Mouse (Mus musculus) heart, adult 18-20 months (tissue): Measurements from ENCODE around the gene Gm10644. TPM values are rescaled to one million over a fixed set of nuclear protein-coding genes. Genes with fewer than 3 reads are reported as not detected.

ENCODE experiments used
- DNase-seq, 2 experiments: peaks; one replicate each; pipeline ENCODE4 v3.0.0; 2021 to 2022; ENCODE audit warnings: mixed read lengths in 1 of 2
- total RNA-seq, 2 experiments: library from RNA; stranded (reverse); gene quantifications; 2 replicates each; pipeline ENCODE4 v1.2.3; 2021

Gm10644 gene
- total RNA-seq, 2 experiments from 2014 or later, result 1.4 to 1.7 TPM

DNA sequence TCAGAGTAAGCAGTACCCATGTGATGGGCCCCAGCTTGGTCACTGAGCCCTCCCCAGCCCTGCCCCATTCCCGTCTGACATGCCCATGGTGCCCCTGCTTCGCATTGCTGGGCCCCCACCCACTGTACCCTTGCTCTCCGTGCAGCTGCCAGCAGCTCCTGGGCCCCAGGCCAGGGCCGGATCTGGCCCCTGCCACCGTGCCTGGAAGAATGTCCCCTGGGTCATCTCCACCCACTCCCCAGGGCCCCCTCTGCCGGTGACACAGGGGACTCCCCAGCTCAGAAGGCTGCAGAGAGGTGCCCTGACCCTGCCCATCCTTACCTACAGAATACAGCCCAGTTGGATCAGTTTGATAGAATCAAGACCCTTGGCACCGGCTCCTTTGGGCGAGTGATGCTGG lies 25.8 kb upstream of the Gm10644 start:
- peak; percentile 80 to 86 for DNase-seq

DNA sequence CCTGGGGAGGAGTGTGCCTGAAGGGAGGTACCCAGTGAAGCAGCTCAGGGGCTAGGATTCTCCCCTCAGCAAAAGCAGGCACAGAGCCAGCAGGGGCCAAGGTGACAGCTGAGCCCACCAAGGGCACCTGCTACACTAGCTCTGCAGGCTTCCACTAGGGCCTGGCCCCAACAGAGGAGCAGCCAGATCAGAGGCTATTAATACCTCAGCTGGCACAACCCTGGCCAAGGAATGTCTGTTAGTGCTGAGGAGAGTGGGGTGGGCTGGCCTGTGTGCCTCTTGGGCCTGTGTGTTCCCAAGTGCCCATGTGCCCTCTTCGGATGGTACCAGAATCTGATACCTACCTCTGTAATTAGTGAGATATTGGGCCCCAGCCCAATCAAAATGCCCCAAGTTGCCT lies 25.2 kb upstream of the Gm10644 start:
- peak; percentile 68 to 85 for DNase-seq

DNA sequence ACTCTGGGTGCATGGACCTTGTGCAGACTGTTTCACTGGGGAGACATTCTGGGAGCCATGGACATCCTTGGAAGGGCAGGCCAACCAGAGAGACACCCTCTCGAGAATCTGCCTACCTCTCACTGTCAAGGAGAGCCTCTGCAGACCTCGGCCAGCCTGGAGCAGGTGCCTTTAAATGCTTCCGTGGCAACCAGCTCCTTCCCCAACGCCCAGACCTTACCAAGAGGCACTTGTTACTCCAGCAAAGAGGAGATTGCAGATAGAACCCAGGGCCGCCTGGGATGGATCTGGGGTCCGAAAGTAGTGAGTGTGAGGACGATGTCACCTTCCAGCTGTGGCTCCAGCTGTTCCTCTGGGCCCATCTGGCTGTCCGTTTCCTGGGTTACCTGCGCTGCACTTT lies 23.2 kb upstream of the Gm10644 start:
- no peak for DNase-seq

DNA sequence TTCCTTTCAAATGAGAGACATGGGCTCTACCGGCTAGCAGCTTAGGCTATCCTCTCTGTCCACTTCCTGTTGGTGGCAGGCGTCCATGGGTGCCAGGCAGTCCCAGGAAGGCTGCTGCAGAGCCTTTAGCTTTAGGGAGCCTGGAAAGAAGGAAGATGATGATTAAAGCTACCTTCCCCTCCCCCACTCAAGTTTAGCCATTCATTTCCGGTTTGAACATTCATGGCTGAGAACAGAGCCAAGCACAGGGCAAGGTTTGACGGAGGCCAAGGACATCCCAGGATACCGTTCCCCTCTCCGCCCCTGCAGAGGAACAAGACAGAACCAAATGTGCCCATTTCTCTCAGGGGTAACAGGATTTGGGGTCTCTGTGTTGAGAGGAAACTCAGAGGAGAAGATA lies 22.6 kb upstream of the Gm10644 start:
- peak; percentile 51 to 57 for DNase-seq

DNA sequence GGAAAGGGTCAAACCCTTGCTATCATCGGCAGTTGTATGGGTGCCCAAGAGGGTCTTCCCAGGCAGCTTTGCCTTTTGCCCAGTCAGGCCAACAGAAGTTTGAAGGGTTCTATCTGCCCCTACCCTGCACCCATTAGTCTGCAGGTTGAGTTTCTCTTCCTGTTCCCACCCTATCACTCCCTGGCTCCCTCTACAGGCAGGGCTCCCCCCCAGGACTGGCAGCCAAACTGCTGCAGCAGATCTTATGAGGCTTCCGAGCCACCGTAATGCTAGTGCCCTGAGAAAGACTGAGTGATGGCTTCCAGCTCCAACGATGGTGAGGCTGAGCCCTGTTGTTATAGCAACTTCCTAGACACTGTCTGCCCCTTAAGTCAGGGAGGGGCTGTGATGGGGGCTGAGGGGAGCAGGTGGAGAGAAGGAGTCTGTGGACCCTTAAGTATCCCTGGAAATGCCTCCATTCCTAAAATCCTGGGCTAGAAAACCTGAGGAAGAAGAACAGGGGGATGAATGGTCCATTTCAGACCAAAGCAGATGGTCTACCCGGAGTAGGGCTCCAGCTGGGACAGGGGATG lies 21.9 kb upstream of the Gm10644 start:
- no peak for DNase-seq

DNA sequence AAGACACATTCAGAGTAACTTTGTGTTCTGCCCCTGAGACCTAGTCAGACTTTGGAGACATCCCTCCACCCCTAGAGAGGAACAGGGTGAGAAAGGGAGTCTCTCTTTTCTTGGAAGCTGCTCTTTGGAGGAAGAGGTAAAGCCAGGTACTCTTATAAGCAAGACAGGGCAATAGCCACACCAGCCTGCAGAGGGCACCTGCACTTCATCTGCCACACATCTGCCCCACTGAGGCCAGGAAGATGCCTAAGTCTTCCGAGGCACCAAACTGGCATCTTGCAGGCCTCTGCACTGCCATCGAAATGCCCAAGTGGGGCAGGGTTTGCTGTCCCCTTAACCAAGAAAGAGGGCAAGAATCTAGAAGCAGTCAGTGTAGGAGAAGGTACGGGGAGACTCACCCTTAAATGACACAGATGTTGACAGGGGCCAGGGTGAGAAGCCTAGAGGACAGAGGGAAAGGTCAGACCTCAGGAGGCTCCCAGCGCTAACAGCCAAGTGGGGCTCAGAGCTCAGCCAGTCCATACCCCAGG lies 21.2 kb upstream of the Gm10644 start:
- no peak for DNase-seq

DNA sequence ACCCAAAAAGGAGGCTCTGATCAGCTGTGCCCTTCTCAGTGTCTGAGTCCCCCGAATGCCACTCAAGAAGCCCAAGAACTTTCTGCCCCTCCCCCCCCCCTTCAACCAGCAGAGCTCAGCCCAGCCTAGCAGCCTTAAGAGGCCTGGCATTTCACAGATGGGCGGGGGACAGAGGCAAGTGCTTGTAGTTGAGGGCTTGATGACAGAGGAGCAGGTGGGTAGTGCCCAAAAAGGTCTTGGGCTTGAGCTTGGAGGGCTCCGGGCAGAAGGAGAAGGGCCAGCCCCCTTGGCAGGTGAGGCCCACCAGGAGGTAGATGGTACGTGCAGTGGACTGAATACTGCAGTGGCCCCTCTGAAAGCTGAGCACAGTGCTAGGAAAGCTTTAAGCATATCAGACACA lies 19.5 kb upstream of the Gm10644 start:
- DNase-seq, result no peak

DNA sequence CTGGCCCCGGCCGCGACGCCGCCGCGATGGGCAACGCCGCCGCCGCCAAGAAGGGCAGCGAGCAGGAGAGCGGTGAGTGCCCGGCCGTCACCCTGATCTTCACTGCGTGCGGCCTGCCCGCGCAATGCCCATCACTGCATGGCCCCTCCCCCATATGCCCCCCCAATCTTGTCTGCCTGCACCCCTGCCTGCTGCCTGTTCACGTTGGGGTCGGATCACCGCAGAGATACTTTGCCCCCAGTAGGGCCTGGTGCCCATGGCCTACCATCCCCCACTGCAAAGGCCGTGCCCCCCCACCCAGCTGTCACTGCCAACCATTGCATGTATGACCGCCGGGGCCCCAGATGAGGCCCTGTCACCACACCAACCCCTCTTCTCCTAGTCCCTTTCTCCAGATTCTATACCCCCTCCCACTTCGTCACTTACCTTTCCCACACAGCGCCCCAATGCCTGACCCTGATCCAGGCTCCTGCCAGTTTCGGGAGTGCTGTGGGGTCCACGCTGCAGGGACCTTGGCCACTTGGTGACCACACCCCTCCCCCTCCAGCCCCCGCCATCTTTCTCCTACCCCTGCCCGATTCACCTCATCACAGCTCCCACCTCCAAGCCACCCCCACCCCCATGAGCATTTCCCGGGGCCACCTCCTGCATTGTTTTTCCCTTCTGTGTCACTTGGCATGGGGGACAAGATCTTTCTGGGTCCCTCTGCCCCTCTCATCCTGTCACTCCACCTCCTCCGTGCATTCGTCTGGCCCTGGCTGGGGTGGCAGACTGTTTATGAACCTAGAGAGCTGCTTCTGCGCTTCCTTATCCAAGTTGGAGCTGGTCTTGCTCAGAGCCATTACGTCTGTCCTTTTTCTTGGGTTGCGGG lies 18.4 kb upstream of the Gm10644 start:
- DNase-seq, result peak in 1 of 2 experiments; percentile 36

DNA sequence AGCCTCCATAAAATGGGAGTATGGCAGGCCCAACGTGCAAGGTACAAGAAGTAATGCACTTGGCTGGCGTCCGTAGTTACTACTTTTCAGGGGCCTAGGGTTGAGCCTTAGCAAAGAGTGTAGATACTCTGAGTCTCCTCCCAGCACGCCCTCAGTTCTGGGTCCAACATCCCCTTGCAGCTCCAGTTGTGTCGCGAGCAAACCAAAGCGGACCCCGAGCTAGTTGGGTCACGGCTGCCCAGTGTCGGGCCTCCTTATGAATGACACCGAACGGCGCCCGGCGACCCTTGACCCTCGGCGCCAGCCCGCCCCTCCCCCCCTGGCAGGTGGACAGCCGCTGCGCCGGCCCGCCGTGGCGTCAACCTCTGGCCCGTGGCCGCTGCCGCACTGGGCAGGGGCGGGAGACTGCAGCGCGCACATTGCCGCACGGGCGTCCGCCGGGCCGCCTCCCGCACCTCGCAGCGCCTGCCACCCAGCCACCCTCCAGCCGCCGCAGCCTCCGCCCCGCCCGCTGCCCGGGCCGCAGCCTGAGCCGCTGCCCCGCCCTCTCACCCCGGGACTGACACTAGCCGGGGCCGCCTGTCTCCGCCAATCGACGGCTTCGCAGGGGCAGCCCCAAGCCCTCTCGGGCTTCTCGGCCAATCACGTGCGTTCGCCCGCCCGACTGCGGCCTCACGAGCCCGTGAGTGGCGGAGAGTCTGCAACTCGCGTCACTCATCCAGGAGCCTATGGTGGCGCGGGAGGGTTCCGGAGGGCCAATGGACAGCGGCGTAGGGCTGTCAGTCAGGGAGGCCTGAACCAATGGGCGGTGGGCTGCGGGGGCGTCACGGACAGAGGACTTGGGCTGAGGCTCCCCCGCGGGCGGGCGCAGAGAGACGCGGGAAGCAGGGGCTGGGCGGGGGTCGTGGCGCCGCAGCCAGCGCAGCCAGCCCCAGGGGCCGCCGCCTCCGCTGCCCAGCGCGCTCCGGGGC lies 17.4 kb upstream of the Gm10644 start, which contains the start of gene Prkaca:
TSS of gene Prkaca (plus strand) at position 844 of the 971 bp plus-strand sequence.
- peak; percentile 96 to 100 for DNase-seq

DNA sequence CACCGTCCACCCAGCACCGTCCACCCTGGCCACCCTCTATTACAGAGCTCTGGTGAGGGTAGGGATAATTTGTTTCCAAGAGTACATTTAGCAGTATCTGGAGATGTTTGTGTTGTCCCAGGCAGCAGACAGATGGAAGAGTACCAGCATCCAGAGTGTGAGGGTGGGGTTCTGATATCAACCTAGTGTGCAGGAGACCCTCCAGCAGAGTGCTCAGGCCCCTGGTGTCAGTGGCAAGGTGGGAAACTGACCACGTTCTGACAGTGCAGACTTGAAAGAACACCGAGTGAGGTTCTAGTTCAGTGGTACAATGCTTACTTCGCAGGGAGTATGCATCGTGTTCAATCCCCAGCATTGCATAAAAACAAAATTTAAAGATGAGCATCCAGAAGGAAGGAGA lies 16.7 kb upstream of the Gm10644 start:
- no peak for DNase-seq

DNA sequence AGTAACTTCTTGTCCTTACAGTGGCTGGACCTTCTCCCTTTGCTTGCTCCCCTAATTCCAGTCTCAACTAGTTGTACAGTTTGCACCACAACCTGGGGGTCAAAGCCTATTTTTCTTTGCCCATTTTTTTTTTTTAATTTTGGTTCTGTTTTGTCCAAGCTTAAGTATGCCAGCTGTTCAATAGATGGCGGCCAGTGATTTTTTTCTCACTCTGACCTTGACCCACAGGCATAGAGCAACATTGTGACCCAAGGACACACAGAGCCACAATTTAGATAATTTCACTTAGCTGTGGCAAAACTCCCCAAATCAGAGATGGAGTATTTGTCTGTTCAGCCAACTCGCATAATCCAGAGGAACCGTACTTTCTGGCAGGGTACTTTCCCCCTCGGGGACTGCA lies 16.1 kb upstream of the Gm10644 start:
- DNase-seq, result no peak

DNA sequence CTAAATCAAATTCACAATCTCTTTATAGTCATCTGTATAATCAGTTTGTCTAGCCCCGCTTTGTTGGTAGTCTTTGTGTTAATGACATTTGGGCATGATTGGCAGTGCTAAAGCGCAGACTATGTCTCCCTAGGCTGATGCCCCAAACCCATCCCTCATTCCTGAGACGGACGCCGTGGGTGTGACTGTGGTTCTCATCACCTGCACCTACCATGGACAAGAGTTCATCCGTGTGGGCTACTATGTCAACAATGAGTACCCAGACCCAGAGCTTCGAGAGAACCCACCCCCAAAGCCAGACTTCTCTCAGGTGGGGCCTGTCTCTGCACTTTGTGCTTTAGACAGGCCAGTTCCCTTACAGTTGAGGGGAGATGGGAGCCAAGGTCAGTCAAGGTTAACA lies 12.7 kb upstream of the Gm10644 start:
- DNase-seq, result no peak

DNA sequence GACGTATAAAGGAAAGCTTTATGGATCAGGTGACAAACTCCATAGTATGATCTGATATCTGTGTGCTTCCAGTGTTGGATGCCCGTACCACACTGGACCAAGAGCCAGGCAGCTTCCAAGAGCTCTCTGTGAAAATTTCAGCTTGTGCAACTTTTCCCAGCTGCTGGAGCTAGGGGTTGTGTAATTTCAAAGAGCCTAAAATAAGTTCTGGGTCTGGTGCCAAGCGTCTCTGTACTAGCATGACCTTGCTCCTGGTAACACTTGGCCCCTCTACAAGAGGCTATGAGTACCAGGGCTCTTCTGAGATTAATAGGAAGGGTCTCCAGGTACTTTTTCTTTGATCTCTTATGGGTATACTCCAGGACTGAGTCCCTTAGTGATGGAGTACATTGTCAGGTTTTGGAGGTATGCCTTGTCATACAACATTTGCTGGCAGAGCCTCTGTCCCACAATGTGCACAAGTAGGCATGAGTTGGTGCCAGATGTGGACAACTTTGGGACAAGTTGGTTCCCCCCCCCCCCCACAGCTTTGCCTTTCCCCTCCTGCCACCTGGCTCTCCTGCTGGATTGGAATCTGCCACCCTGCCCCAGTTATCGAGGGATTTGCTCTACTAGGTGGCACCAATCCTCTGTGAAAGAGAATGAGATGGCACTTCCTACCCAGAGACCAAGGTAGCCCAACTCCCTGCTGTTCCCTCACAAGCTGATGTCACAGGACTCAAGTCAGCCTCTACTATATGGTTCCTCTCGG lies 9.2 kb upstream of the Gm10644 start:
- DNase-seq, result peak; percentile 75 to 85

DNA sequence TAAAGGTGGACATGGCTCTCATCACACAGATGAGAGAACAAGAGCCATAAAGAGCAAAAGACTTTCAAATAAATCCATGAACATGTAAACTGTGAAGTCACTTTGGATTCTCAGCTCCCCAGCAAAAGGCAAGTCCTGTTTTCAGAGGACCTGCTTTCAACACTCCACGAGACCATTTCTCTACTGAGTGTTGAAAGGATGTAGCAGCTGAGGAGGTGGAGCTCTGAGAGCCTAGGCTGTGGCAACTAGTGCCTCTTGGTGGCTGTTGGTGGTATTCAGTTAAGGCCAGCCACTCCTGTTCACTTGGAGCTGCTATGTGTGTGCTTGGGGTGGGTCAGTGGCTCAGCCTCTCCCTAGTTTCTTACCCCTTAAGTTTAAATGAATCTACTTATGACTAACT lies 1.8 kb upstream of the Gm10644 start:
- DNase-seq, result peak in 1 of 2 experiments; percentile 18

DNA sequence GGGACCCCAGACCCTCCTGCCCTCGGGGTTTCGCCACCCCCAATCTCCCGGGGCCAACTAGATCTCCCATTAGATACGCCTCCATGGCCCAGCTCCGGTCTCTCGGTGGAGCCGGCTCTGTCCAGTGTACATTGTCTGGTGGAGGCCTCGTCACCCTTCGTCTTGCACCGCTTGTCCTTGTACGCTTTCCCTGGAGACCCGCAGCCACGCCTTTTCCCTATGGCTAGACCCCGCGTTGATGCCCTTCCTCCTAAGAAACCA lies 883 bp upstream of the Gm10644 start:
- no peak for DNase-seq

DNA sequence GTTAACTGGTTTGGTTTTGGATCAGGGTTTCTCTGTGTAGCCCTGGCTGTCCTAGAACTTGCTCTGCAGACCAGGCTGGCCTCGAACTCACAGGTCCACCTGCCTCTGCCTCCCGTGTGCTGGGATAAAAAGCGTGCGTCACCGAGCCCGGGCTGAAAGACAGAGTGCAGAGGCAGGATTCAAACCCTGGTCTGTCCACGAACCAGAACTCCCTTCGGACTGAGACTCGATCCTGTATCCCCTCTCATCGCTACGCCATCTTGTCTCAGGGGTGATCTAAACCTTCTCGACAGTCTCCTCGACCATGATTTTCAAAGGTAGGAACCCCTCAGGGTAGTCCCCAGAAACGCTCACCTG lies 278 bp downstream of the Gm10644 start:
- no peak for DNase-seq

DNA sequence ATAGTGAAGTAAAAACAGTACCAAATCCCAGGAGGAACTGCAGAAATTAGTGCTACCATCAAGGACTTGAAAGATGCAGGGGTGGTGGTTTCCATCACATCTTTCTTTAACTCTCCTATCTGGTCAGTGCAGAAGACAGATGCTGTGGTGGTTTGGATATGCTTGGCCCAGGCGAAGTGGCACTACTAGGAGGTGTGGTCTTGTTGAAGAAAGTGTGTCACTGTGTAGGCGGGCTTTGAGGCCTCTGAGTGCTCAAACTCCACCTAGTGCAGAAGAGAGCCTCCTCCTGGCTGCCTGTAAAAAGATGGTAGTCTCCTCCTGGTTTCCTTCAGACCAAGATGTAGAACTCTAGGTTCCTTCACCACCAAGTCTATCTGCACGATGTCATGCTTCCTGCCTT lies 9.5 kb downstream of the Gm10644 start:
- no peak for DNase-seq

DNA sequence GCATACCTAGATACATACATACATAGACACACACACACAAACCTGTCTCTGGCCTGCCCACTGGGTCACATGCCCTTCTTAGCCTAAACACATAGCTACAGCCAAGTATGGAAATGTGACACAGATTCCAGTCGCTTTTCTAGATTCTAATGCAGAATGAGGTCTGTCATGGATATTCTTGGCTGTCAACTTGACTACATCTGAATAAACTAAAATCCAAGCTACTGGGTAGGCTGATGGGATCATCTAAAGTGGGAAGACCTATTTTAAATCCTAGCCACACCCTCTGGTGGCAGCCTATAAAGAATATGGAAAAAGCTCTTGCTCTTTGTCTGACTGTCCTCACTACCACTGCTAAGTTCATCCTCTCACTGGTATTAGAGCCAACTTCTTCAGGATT lies 12.6 kb downstream of the Gm10644 start:
- DNase-seq, result no peak

DNA sequence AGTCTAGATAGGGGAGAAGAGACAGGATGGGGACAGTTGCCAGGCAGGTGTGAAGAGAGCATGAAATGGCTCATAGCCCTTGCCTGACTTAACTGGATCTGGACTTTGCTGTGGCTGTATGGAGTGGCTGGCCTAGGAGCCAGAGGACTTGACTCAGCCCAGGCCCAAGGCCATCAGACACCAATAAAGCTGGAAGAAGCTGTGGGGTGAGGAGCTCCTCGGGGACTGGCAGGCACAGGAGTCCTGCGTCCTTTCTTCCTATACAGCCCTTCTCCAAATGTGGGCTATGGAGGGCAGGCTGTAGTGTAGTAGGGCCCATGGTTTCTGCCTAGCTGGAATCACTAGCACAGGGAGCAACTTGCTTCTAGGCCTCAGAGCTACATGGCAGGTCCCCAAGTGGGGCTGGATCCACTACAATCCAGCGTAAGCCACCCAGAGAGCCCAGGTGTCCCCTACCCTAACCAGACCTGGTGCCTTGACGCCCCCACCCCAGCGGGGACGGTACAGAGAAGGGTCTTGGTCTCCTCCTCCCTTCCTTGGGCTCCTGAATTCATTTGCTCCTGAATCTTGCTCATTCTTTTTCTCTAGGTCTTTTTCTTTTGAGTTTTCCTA lies 13.8 kb downstream of the Gm10644 start:
- DNase-seq, result no peak

DNA sequence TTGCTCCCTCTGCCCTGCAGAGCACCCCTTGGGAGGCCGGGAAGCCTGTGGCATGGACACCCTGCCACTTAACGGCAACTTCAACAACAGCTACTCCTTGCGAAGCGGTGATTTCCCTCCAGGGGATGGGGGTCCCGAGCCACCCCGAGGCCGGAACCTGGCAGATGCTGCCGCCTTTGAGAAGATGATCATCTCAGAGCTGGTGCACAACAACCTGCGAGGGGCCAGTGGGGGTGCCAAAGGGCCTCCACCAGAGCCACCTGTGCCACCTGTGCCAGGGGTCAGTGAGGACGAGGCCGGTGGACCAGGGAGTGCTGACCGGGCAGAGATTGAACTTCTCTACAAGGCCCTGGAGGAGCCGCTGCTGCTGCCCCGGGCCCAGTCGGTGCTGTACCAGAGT lies 16.7 kb downstream of the Gm10644 start:
- no peak for DNase-seq

DNA sequence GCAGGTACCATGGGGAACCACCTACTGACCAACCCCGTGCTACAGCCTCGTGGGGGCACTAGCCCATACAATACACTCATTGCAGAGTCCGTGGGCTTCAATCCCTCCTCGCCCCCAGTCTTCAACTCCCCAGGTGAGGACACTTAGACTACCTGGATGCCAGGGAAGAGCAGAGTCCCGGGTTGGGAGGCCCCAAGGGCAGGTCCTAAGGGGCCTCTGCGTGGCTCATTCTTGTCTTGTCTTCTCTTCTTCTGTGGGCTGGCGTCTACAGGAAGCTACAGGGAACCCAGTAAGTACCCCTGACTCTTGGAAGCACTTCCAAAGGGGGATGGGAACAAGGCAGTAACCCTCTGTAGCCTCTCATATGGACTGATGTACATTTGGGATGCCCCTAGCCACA lies 17.4 kb downstream of the Gm10644 start:
- no peak for DNase-seq

DNA sequence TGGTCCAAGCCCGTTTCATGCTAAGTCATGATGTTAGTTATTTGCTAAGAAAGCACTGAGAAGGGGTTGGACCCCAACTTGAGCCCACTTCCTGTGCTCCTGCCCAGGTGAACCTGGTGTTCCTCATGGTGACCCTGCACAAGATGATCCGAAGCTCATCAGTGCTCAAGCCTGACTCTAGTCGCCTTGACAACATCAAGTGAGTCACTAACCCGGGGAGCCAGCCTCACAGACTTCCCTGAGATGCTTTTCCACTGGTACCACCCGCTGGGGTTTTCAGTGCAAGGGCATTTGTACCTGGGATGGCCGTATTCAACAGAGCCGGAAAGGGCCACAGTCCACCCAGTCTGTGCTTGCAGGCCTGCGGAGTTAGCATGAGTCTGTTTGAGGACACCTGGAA lies 19.6 kb downstream of the Gm10644 start:
- no peak for DNase-seq
